Mouse (Mus musculus) CD4-positive helper T cell, adult 2 months (primary cell): ENCODE data around the gene Trim41.
A peak's percentile ranks its signal among the peaks of the same experiment; 100 is the strongest.

Experiments
- DNase-seq: peaks from one replicate; pipeline ENCODE4 v3.0.0-alpha.2; 2012; ENCODE audit warnings: low read depth, missing footprints, low spot score

The Trim41 gene

GRCm38 (mm10) chr11:48816281-48816781, 822 bp downstream of the Trim41 start:
- DNase-seq = no peak

DNA sequence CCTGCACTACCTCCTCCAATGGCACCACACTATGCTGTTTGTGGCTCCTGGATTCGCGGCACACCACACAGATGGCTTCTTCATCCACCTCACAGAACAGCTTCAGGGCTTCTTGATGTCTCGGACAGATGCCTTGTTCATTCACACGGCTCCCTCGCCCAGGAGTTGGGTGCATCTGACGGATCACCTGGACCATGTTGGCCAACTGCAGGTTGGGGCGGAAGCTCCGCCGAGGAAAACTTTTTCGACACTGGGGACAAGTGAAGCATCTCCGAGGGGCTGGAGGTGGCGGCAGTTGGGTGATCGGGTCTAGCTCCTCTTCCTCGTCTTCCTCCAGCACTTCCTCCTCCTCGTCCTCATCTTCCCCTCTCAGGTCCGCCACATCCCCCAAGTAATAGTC, 1.3 kb downstream of the Trim41 start:
- DNase-seq = no peak

GRCm38 (mm10) chr11:48813782-48814181, 3.4 kb downstream of the Trim41 start:
- DNase-seq = no peak

DNA sequence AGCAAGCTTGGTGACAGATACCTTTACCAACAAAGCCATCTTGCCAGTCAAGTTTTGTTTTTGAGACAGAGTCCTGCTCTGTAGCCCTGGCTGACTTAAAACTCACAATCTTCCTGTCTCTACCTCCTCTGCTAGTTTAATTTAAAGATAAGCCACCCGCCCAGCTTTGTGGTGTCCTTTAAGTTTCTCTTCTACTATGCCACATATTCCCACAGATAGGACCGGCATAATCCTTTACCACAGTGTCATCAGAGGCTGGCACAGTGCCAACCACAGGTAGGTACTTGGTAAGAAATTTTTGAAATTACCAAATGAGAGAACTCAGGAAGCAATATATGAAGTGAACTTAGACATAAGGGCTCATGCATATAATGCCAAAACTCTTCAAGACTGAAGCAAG, 7.0 kb downstream of the Trim41 start:
- DNase-seq = no peak

DNA sequence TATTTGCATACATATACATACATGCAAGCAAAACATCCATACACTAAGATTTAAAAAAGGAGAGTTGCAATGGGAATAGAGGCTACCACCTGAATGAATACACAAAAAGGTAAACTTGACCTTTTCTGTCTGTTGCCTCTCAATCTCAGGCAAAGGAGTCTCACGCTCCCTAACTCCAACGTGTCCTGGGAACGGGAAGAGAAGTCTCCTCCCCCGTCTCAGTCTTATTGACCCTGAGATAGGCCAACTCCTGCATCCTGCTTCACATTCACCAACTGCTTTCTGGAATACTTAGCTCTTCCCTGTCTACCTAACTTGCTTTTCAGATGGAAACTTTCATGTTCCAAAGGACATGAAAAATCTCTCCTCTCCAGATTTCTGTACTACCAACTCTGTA, 7.7 kb downstream of the Trim41 start:
- DNase-seq = no peak

DNA sequence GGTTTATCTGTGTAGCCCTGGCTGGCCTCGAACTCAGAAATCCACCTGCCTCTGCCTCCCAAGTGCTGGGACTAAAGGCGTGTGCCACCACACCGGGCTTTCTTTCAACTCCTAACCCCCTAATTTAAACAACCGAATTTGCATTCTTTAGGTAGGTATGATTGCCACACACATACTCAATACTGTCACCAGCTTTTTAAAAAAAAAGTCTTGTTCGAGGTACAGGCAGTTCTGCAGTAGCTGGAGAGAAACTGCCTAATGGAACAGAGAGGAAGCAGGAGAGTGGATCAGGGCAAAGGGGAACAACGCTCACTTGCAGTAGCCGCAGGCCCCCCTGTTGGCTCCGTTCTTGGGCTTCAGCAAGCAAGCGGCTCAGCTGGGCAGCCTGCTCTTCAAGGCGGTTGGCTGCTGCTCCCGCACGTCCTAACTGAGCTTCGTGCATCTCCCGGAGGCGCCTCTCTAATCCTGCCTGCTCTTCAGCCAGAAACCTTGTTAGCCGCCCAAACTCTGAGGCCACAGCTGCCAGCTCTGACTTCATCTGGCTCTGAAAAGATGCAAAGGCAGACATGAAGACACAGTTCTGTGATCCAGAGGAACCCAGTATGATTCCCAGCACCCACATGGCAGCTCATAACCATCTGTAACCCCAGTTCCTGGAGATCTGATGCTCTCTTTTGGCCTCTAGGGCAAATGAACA, 8.3 kb downstream of the Trim41 start:
- DNase-seq = no peak

DNA sequence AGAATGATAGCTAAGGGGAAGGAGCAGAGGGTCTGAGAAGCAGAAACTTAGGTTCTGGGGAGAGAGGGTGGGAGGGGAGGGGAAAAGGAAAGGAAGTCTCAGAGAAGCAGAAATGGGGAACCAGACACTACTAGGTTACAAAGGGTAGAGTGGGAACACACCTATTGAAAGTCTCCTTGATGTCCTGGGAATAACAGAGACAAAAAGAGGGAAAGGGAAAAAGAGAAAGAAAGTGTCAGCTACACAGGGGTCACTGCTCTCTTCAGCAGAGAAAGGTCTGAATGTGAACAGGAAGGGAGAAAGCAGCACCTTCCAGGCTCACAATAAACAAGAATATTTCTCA, 8.9 kb downstream of the Trim41 start:
- no peak for DNase-seq

DNA sequence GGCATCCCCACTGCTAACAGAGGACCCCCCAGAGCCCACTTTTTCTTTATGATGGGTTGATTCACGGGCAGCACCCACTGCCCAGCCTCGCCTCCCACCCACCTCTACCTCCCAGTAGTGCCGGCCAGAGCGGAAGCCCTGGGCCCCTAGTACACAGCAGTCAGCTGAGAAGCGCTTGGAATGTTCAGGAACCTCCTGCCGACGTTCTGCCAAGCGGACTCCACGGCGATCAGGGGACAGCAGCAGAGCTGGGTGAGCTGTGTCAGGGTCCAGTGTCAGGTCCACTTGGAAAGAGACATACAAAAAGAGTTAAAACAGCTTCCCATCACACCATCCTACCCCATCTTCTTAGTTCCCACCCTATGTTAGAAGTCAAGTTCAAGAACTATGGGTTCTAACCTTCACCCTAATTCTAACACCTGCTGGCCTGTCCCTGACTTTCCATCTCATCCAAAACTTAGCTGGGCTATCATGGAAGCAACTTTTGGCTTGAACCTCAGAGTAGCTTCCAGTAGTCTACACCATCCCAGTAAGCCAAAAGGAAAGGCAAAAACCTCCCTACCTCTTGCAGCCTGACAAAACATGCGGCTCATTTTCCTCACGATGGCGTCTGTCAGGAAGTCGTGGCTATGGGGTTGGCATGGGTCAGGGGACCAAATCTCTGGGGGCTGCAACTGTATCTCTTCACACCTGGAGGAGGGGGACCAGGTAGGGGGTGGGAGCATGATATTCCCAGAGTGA, 9.4 kb downstream of the Trim41 start:
- no peak for DNase-seq

GRCm38 (mm10) chr11:48806856-48807562, 10.1 kb downstream of the Trim41 start:
- no peak for DNase-seq

- no peak for DNase-seq
These were observed 12.2 kb downstream of the Trim41 start for GRCm38 (mm10) chr11:48804922-48805321.

GRCm38 (mm10) chr11:48803988-48804387, 13.2 kb downstream of the Trim41 start:
- no peak for DNase-seq

DNA sequence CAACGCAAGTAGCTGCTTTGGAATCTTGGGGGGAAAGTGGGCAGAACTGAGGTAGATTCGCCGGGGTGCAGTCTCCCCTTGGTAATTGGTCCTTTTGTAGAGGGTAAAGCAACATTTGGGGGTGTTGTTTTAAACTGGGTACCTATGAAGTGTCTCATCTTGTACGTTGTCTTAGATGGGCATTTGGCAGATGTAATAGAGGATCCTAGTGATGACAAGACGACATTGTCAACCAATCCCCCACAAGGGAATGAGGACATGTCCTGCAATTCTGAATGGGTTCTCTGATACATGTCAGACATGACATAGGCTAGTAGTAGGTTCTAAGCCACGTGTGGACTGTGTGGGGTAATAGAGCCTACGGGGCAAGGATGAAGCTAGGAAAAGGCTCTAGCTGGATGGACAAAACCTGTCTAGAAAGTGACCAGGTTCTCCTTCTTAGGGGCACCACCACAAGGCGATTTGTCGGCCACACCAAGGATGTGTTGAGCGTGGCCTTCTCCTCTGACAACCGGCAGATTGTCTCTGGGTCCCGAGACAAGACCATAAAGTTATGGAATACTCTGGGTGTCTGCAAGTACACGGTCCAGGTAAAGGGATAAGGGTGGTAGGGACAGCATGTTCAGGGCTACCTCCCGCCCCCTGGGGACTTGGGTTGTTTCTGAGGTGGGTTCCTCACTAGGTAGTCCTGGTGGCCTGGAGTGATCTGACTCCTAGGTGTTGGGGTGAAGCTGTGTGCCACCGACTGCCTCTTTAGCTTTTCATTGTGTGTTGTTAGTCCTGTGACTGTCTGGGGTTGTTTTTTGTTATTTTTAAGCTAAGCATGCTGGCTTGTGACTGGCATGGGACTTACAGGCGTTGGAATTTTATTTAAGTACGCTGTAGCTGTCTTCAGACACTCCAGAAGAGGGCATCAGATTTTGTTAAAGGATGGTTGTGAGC, 15.1 kb downstream of the Trim41 start:
- no peak for DNase-seq

- DNase-seq = peak; percentile 93
These were observed 17.0 kb downstream of the Trim41 start, which contains the start of gene Rack1 for GRCm38 (mm10) chr11:48799921-48800701. TSS of gene Rack1 (plus strand) at chr11:48800332.

DNA sequence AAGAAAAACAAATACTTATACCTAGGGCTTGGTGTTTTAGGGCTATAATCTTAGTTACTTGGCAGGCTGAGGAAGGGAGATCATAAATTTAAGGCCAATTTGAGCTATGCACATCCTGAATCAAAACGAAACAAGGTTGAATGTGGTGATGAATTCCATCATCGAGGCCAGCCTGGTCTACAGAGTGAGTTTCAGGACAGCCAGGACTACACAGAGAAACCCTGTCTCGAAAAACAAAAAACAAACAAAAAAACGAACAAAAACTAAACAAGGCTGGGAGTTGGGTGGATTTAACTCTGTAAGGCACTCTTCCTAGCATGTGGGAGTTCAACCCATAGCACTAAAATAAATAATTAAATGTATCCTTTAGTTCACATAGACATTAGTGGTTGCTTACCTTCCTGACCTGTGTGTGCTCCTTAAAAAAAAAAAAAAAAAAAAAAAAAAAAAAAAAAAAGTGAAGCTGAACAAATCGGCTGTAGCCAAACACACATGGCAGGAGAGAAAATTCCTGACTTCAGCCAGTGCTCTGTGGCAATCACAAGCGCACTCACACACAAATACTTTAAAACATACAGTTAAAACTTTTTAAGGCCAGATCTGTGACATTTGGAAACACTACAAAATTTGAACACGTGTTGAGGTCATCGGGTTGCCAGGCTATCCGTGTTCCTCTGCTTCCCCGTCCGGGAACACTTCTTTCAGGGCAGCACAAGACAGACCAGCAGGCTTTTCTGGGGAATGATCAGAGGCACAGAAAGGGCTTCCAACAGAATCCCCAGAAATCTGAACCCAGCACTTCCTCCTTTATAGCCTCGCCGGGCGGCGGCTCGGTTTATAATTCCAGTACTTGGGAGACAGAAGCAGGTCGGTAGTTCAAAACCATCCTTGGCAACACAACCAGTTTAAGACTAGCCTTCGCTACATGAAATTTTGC, 17.9 kb downstream of the Trim41 start:
- no peak for DNase-seq

DNA sequence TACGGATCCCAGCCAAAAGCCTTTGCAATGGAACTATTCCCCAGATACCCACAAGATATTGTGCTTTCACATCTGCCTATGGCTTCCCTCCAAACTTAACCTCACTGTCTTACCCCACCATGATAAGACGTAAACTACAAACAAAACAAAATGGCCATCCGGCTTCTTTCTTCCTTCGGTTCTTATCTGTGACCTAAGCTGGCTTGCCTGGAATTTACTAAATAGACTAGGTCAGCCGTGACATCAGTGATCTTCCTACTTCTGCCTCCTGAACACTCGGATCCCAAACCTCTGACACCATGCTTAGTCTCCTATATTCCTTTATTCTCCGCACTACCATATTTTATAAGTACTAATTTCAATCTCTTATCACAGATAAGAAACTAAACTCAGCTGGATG, 18.8 kb downstream of the Trim41 start:
- no peak for DNase-seq

DNA sequence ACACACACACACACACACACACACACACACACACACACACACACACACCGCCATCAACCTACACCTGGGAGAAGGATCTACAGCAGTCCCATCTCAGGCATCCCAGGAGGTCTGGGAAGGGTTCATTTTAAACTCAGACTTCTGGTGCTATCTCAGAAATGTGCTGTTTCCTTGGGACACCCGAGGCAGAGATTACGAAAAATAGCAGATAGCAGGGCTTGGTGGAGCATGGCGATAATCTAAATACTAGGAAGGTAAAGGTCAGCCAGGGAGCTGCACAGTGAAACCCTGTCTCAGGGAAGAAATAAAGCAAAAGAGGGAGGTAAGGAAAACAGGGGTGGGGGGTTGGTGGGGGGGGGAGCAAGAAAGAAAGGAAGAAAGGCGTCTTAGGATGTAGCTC, 19.9 kb downstream of the Trim41 start:
- no peak for DNase-seq

GRCm38 (mm10) chr11:48796290-48796689, 20.9 kb downstream of the Trim41 start:
- no peak for DNase-seq

- no peak for DNase-seq
These were observed 21.9 kb downstream of the Trim41 start for GRCm38 (mm10) chr11:48795221-48795620.

DNA sequence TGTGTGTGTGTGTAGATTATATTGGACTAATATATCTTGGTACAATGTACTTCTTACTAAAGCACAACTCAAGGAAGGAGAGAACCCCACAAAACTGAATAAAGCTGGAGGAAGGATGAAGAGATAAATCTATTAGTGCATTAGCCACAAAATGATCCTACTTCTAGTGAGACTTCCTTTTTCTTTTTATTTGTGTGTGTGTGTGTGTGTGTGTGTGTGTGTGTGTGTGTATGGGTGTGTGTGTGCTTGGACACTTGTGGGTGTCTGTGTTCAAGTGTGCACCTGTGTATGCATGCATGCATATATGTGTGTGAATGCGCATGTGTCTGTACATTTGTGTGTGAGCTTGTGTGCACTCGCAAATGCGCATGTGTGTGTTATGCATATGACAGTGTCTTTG, 24.0 kb downstream of the Trim41 start:
- DNase-seq = no peak
